Mouse (Mus musculus) heart, embryonic 12.5 days (tissue): ENCODE data around the gene Tom1l2. TPM values are rescaled to one million over a fixed set of nuclear protein-coding genes. Genes with fewer than 3 reads are reported as not detected.

ENCODE experiments used
- ATAC-seq: fragments of 200-750 bp; cut with Nextera tagmentation; 2 replicates; pipeline ENCODE4 v1.8.0; 2017; ENCODE audit warnings: moderate TSS enrichment, moderate library complexity; ENCODE audit not compliant: insufficient number of reproducible peaks, low FRiP score
- H3K27ac ChIP-seq: fragments of 300-500 bp; sonication (generic); 2 replicates; pipeline ENCODE4 v1.5.1; 2016; ENCODE audit warnings: mild to moderate bottlenecking, moderate library complexity; ENCODE audit not compliant: poor library complexity, severe bottlenecking
- H3K27me3 ChIP-seq: fragments of 300-500 bp; sonication (generic); replicated peaks from 2 replicates; pipeline ENCODE4 v1.6.1; 2016; ENCODE audit warnings: mild to moderate bottlenecking, moderate library complexity
- H3K36me3 ChIP-seq: fragments of 300-500 bp; sonication (generic); 2 replicates; pipeline ENCODE4 v1.6.1; 2016; ENCODE audit warnings: mild to moderate bottlenecking, moderate library complexity
- H3K4me1 ChIP-seq: fragments of 300-500 bp; sonication (generic); replicated peaks from 2 replicates; pipeline ENCODE4 v1.6.1; 2016; ENCODE audit warnings: mild to moderate bottlenecking
- H3K4me2 ChIP-seq: fragments of 300-500 bp; sonication (generic); 2 replicates; pipeline ENCODE4 v1.6.1; 2016; ENCODE audit warnings: mild to moderate bottlenecking, moderate library complexity
- H3K4me3 ChIP-seq: fragments of 300-500 bp; sonication (generic); 2 replicates; pipeline ENCODE4 v1.5.1; 2016; ENCODE audit warnings: mild to moderate bottlenecking
- H3K9ac ChIP-seq: fragments of 300-500 bp; sonication (generic); 2 replicates; pipeline ENCODE4 v1.6.1; 2016; ENCODE audit warnings: mild to moderate bottlenecking, moderate library complexity
- H3K9me3 ChIP-seq: fragments of 300-500 bp; sonication (generic); replicated peaks from 2 replicates; pipeline ENCODE4 v1.6.1; 2016; ENCODE audit warnings: mild to moderate bottlenecking, moderate library complexity
- WGBS: fragments of 180-500 bp; shearing (Covaris S2); methylation state at CpG from one replicate; pipeline ENCODE4 v1.1.7; 2016; 5-methylcytosine and 5-hydroxymethylcytosine counted together
- polyA plus RNA-seq: library from polyadenylated mRNA; unstranded; fragments of >200 nt; fragmentation: Nextera tagmentation; extraction: Ambion mirVana; gene quantifications from 2 replicates; pipeline ENCODE4 v1.2.1, GENCODE M21; 2016

Tom1l2 gene
- polyA plus RNA-seq, 1 experiment from 2014 or later: 32.1 TPM

- Histone ChIP-seq H3K4me1 (peaks cover 34% of the 10 kb centered on the region), H3K9me3 (no peaks in the 10 kb centered on the region), H3K36me3 (no peaks in the 10 kb centered on the region), H3K27me3 (no peaks in the 10 kb centered on the region), H3K27ac (no peak overlapping the region), H3K4me2 (no peak overlapping the region), H3K4me3 (no peak overlapping the region), H3K9ac (no peak overlapping the region; the same call in 1 of the 2 replicates)
- ATAC-seq: no peak
- WGBS: 75% methylated on average over 10 of the region's 10 CpGs
Measured at GRCm38 (mm10) chr11:60319257-60320066, 33.2 kb downstream of the Tom1l2 start.

- no peak overlapping the region for H3K4me3 ChIP-seq
- H3K4me1 ChIP-seq: peaks cover 34% of the 10 kb centered on the region
- H3K4me2 ChIP-seq: no peak overlapping the region
- no peaks in the 10 kb centered on the region for H3K27me3 ChIP-seq
- no peak overlapping the region for H3K27ac ChIP-seq
- no peaks in the 10 kb centered on the region for H3K36me3 ChIP-seq
- H3K9ac ChIP-seq: no peak overlapping the region
- ATAC-seq: no peak
- 44% methylated on average over 5 of the region's 5 CpGs for WGBS
- no peaks in the 10 kb centered on the region for H3K9me3 ChIP-seq
Measured at GRCm38 (mm10) chr11:60318716-60319115, 34.0 kb downstream of the Tom1l2 start.

GRCm38 (mm10) chr11:60317376-60318102, 35.2 kb downstream of the Tom1l2 start:
- Histone ChIP-seq H3K9me3 (0 out of 2 replicates have a peak, but pooled peaks cover 3% of the 10 kb centered on the region), H3K36me3 (no peaks in the 10 kb centered on the region), H3K9ac (no peak overlapping the region), H3K4me1 (peaks cover 42% of the 10 kb centered on the region), H3K27ac (no peak overlapping the region), H3K4me3 (no peak overlapping the region), H3K27me3 (no peaks in the 10 kb centered on the region), H3K4me2 (no peak overlapping the region)
- 74% methylated on average over 7 of the region's 7 CpGs for WGBS
- no peak for ATAC-seq

GRCm38 (mm10) chr11:60316883-60317282, 35.8 kb downstream of the Tom1l2 start:
- Histone ChIP-seq H3K27me3 (no peaks in the 10 kb centered on the region), H3K4me1 (peaks cover 46% of the 10 kb centered on the region), H3K27ac (no peak overlapping the region), H3K36me3 (no peaks in the 10 kb centered on the region), H3K4me3 (no peak overlapping the region), H3K4me2 (no peak overlapping the region), H3K9ac (no peak overlapping the region), H3K9me3 (0 out of 2 replicates have a peak, but pooled peaks cover 3% of the 10 kb centered on the region)
- no peak for ATAC-seq
- 83% methylated on average over 8 of the region's 8 CpGs for WGBS

GRCm38 (mm10) chr11:60316250-60316649, 36.5 kb downstream of the Tom1l2 start:
- no peak overlapping the region for H3K27ac ChIP-seq
- no peak overlapping the region for H3K4me3 ChIP-seq
- no peaks in the 10 kb centered on the region for H3K36me3 ChIP-seq
- H3K9me3 ChIP-seq: 0 out of 2 replicates have a peak, but pooled peaks cover 3% of the 10 kb centered on the region
- peaks cover 47% of the 10 kb centered on the region for H3K4me1 ChIP-seq
- no peaks in the 10 kb centered on the region for H3K27me3 ChIP-seq
- H3K9ac ChIP-seq: no peak overlapping the region
- no peak overlapping the region for H3K4me2 ChIP-seq
- WGBS: 78% methylated on average over 7 of the region's 7 CpGs
- ATAC-seq: no peak

GRCm38 (mm10) chr11:60311025-60311854, 41.5 kb downstream of the Tom1l2 start:
- Histone ChIP-seq H3K9ac (peak overlapping the region; percentile 50; the same call in 1 of the 2 replicates), H3K4me1 (peaks cover 48% of the 10 kb centered on the region), H3K4me2 (peak overlapping the region; percentile 43), H3K9me3 (0 out of 2 replicates have a peak, but pooled peaks cover 7% of the 10 kb centered on the region), H3K4me3 (no peak overlapping the region), H3K36me3 (no peaks in the 10 kb centered on the region; the same call in 1 of the 2 replicates), H3K27me3 (no peaks in the 10 kb centered on the region), H3K27ac (peak overlapping the region; percentile 73)
- WGBS: 17% methylated on average over 8 of the region's 8 CpGs
- ATAC-seq: peak; percentile 48; the same call in 1 of the 2 replicates

GRCm38 (mm10) chr11:60309875-60310274, 42.8 kb downstream of the Tom1l2 start:
- H3K9me3 ChIP-seq: 0 out of 2 replicates have a peak, but pooled peaks cover 7% of the 10 kb centered on the region
- no peak for ATAC-seq
- no peaks in the 10 kb centered on the region; the same call in 1 of the 2 replicates for H3K36me3 ChIP-seq
- H3K4me2 ChIP-seq: no peak overlapping the region
- no peak overlapping the region for H3K27ac ChIP-seq
- H3K27me3 ChIP-seq: no peaks in the 10 kb centered on the region
- no peak overlapping the region for H3K9ac ChIP-seq
- H3K4me3 ChIP-seq: no peak overlapping the region
- peaks cover 48% of the 10 kb centered on the region for H3K4me1 ChIP-seq

GRCm38 (mm10) chr11:60308506-60309116, 44.1 kb downstream of the Tom1l2 start:
- H3K9me3 ChIP-seq: 0 out of 2 replicates have a peak, but pooled peaks cover 7% of the 10 kb centered on the region
- H3K36me3 ChIP-seq: no peaks in the 10 kb centered on the region; the same call in 1 of the 2 replicates
- peaks cover 48% of the 10 kb centered on the region for H3K4me1 ChIP-seq
- WGBS: 62% methylated on average over 12 of the region's 12 CpGs
- peak overlapping the region; percentile 50 for H3K27ac ChIP-seq
- no peaks in the 10 kb centered on the region for H3K27me3 ChIP-seq
- H3K4me2 ChIP-seq: no peak overlapping the region
- no peak overlapping the region for H3K4me3 ChIP-seq
- no peak overlapping the region for H3K9ac ChIP-seq
- ATAC-seq: peak; percentile 23; the same call in 1 of the 2 replicates

- Histone ChIP-seq H3K4me3 (no peak overlapping the region), H3K27ac (peak overlapping the region; percentile 50), H3K9ac (no peak overlapping the region), H3K36me3 (no peaks in the 10 kb centered on the region; the same call in 1 of the 2 replicates), H3K4me1 (peaks cover 46% of the 10 kb centered on the region), H3K4me2 (no peak overlapping the region), H3K9me3 (0 out of 2 replicates have a peak, but pooled peaks cover 4% of the 10 kb centered on the region), H3K27me3 (no peaks in the 10 kb centered on the region)
- WGBS: 63% methylated on average over 2 of the region's 2 CpGs
- no peak for ATAC-seq
Measured at GRCm38 (mm10) chr11:60308061-60308460, 44.6 kb downstream of the Tom1l2 start.

GRCm38 (mm10) chr11:60307375-60307825, 45.3 kb downstream of the Tom1l2 start:
- ATAC-seq: no peak
- Histone ChIP-seq H3K36me3 (no peaks in the 10 kb centered on the region; the same call in 1 of the 2 replicates), H3K27me3 (no peaks in the 10 kb centered on the region), H3K4me1 (peaks cover 43% of the 10 kb centered on the region), H3K9ac (no peak overlapping the region), H3K4me2 (no peak overlapping the region), H3K4me3 (no peak overlapping the region), H3K9me3 (0 out of 2 replicates have a peak, but pooled peaks cover 4% of the 10 kb centered on the region), H3K27ac (no peak overlapping the region)
- WGBS: 89% methylated on average over 2 of the region's 2 CpGs
